Mouse (Mus musculus) heart, postnatal 0 days (tissue): Measurements from ENCODE around the gene Tet1. TPM values are rescaled to one million over a fixed set of nuclear protein-coding genes. Genes with fewer than 3 reads are reported as not detected.

Source experiments
- ATAC-seq: fragments of 200-750 bp; cut with Nextera tagmentation; 2 replicates; pipeline ENCODE4 v1.8.0; 2017; ENCODE audit warnings: low read depth, moderate number of reproducible peaks, moderate library complexity; ENCODE audit not compliant: insufficient read depth
- DNase-seq: peaks from one replicate; pipeline ENCODE4 v3.0.0-alpha.2; 2016; ENCODE audit warnings: low spot score
- H3K27ac ChIP-seq: fragments of 300-500 bp; sonication (generic); 2 replicates; pipeline ENCODE4 v1.5.1; 2014; ENCODE audit warnings: low read depth, mild to moderate bottlenecking
- H3K27me3 ChIP-seq: fragments of 300-500 bp; sonication (generic); 2 replicates; pipeline ENCODE4 v1.6.1; 2014; ENCODE audit warnings: low read length, mixed read lengths; ENCODE audit not compliant: control insufficient read depth, insufficient read depth
- H3K36me3 ChIP-seq: fragments of 300-500 bp; sonication (generic); replicated peaks from 2 replicates; pipeline ENCODE4 v1.6.1; 2014; ENCODE audit warnings: low read length, mixed read lengths; ENCODE audit not compliant: control insufficient read depth, insufficient read depth
- H3K4me1 ChIP-seq: fragments of 300-500 bp; sonication (generic); 2 replicates; pipeline ENCODE4 v1.6.1; 2014; ENCODE audit warnings: antibody characterized with exemption; ENCODE audit not compliant: control insufficient read depth, insufficient read depth
- H3K4me2 ChIP-seq: fragments of 300-500 bp; sonication (generic); 2 replicates; pipeline ENCODE4 v1.6.1; 2014; ENCODE audit warnings: low read depth, mild to moderate bottlenecking, low read length, moderate library complexity
- H3K4me3 ChIP-seq: fragments of 300-500 bp; sonication (generic); 2 replicates; pipeline ENCODE4 v1.5.1; 2014; ENCODE audit warnings: low read depth, low read length
- H3K9ac ChIP-seq: fragments of 300-500 bp; sonication (generic); replicated peaks from 2 replicates; pipeline ENCODE4 v1.6.1; 2014; ENCODE audit warnings: low read depth, low read length, mixed read lengths
- H3K9me3 ChIP-seq: fragments of 300-500 bp; sonication (generic); replicated peaks from 2 replicates; pipeline ENCODE4 v1.6.1; 2016; ENCODE audit warnings: low read length; ENCODE audit not compliant: control insufficient read depth
- CTCF ChIP-seq: IDR thresholded peaks from 2 replicates; pipeline ENCODE4 v1.5.1; 2016; ENCODE audit warnings: antibody characterized with exemption, control low read depth, low read depth
- EP300 ChIP-seq: IDR thresholded peaks from 2 replicates; pipeline ENCODE4 v1.6.1; 2016; ENCODE audit warnings: antibody characterized with exemption, low read depth
- WGBS: fragments of 180-500 bp; shearing (Covaris S2); extraction: QIAGEN DNeasy Blood & Tissue Kit; methylation state at CpG from one replicate; pipeline ENCODE4 v1.1.7; 2014; 5-methylcytosine and 5-hydroxymethylcytosine counted together
- polyA plus RNA-seq: library from polyadenylated mRNA; unstranded; fragments of >200 nt; fragmentation: Nextera tagmentation; extraction: Ambion mirVana; gene quantifications from 2 replicates; pipeline ENCODE4 v1.2.1, GENCODE M21; 2015
- total RNA-seq: library from RNA; depleted of rRNA; stranded (reverse); fragments of >200 nt; gene quantifications from 2 replicates; pipeline ENCODE4 v1.2.3, GENCODE M21; 2014; ENCODE audit warnings: low replicate concordance

Gene Tet1
- total and polyA plus RNA-seq, 2 experiments from 2014 or later: 17.3 to 19.9 TPM

- peak; percentile 77 for DNase-seq
- ATAC-seq: peak; percentile 62
- H3K9ac ChIP-seq: peak overlapping the region; percentile 70
- H3K9me3 ChIP-seq: 0 out of 2 replicates have a peak, but pooled peaks cover 3% of the 10 kb centered on the region
- H3K27me3 ChIP-seq: no peaks in the 10 kb centered on the region
- H3K36me3 ChIP-seq: peaks cover 4% of the 10 kb centered on the region; the same call in 1 of the 2 replicates
- peak overlapping the region; percentile 63 for H3K4me3 ChIP-seq
- WGBS: 17% methylated on average over 11 of the region's 11 CpGs
- H3K27ac ChIP-seq: peak overlapping the region; percentile 95
- H3K4me2 ChIP-seq: peak overlapping the region; percentile 93
- TF ChIP-seq EP300 (no peak), CTCF (no peak)
- H3K4me1 ChIP-seq: peaks cover 21% of the 10 kb centered on the region
These were observed 42.6 kb downstream of the Tet1 start for GRCm38 (mm10) chr10:62866035-62866791.

- peak; percentile 89 for DNase-seq
- 0 out of 2 replicates have a peak, but pooled peaks have one; percentile 1 for TF ChIP-seq CTCF
- TF ChIP-seq EP300: peak; percentile 33; the same call in 1 of the 2 replicates
- Histone ChIP-seq H3K27me3 (no peaks in the 10 kb centered on the region), H3K36me3 (peaks cover 4% of the 10 kb centered on the region; the same call in 1 of the 2 replicates), H3K27ac (peak overlapping the region; percentile 95), H3K9me3 (0 out of 2 replicates have a peak, but pooled peaks cover 3% of the 10 kb centered on the region), H3K4me3 (peak overlapping the region; percentile 63), H3K9ac (peak overlapping the region; percentile 70), H3K4me1 (peaks cover 21% of the 10 kb centered on the region), H3K4me2 (peak overlapping the region; percentile 93)
- under 1% methylated on average over 28 of the region's 28 CpGs for WGBS
- peak; percentile 93 for ATAC-seq
These were observed 43.4 kb downstream of the Tet1 start for GRCm38 (mm10) chr10:62865167-62866034.

- 0 out of 2 replicates have a peak, but pooled peaks cover 3% of the 10 kb centered on the region for H3K9me3 ChIP-seq
- DNase-seq (no peak), ATAC-seq (no peak)
- H3K27me3 ChIP-seq: no peaks in the 10 kb centered on the region
- peaks cover 21% of the 10 kb centered on the region for H3K4me1 ChIP-seq
- H3K9ac ChIP-seq: peak overlapping the region; percentile 26; the same call in 1 of the 2 replicates
- peak overlapping the region; percentile 93 for H3K4me2 ChIP-seq
- peak overlapping the region; percentile 63 for H3K4me3 ChIP-seq
- peaks cover 4% of the 10 kb centered on the region; the same call in 1 of the 2 replicates for H3K36me3 ChIP-seq
- whole genome bisulfite sequencing: 31% methylated on average over 3 of the region's 3 CpGs
- H3K27ac ChIP-seq: peak overlapping the region; percentile 61
- TF ChIP-seq EP300: no peak
- TF ChIP-seq CTCF: no peak
These were observed 45.2 kb downstream of the Tet1 start for GRCm38 (mm10) chr10:62863563-62863962.

- Histone ChIP-seq H3K4me3 (no peak overlapping the region), H3K27ac (no peak overlapping the region), H3K9me3 (0 out of 2 replicates have a peak, but pooled peaks cover 3% of the 10 kb centered on the region), H3K9ac (no peak overlapping the region), H3K4me1 (peaks cover 21% of the 10 kb centered on the region), H3K4me2 (no peak overlapping the region), H3K27me3 (no peaks in the 10 kb centered on the region), H3K36me3 (peaks cover 4% of the 10 kb centered on the region; the same call in 1 of the 2 replicates)
- ATAC-seq (no peak), DNase-seq (no peak)
- TF ChIP-seq EP300 (no peak), CTCF (peak; percentile 27)
- 96% methylated on average over 1 of the region's 1 CpGs for whole genome bisulfite sequencing
These were observed 46.4 kb downstream of the Tet1 start for GRCm38 (mm10) chr10:62862435-62862834.

- H3K27ac ChIP-seq: no peak overlapping the region
- H3K36me3 ChIP-seq: peaks cover 4% of the 10 kb centered on the region; the same call in 1 of the 2 replicates
- no peak overlapping the region for H3K4me2 ChIP-seq
- ATAC-seq: no peak
- 0 out of 2 replicates have a peak, but pooled peaks cover 3% of the 10 kb centered on the region for H3K9me3 ChIP-seq
- DNase-seq: no peak
- H3K27me3 ChIP-seq: no peaks in the 10 kb centered on the region
- no peak for TF ChIP-seq CTCF
- TF ChIP-seq EP300: no peak
- H3K4me3 ChIP-seq: no peak overlapping the region
- H3K4me1 ChIP-seq: peaks cover 13% of the 10 kb centered on the region
- WGBS: 89% methylated on average over 5 of the region's 5 CpGs
- no peak overlapping the region for H3K9ac ChIP-seq
These were observed 49.8 kb downstream of the Tet1 start for GRCm38 (mm10) chr10:62858967-62859366.
